In the genomic region with DNA sequence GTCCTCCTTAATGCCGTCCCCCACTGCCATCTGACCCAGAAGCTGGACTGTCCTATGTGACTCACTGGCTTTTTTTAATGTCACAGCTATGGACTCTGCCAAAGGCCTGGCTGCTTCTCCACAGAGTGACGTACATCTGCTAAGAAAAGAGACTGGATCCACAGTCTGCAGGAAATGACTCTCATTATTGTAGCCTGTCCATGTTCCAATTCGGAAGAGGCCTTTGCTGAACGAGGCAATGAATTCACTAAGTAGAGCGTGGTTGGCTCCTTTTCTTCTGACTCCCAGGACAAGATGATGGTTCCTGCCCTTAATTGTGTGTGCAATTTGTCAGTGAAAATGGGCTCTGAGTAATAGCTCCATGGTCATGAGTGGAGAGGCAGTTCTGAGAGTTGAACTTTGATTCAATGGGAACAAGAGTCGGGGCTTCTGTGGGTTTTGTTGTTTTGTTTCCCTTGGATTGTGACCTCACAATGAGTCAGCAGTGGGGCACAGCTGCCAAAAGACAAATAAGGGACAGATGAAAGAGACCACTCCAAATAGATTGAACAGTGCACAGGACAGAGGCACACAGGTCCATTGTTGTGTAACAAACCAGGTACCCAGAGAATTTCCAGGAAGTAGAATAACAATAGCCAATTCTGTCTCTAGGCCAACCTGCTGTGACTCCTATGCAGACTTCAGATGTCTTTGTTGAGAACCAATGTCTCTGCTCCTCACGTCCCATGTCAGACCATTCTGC, we compare ENCODE assay signal across 9 mouse cellular contexts.
DNase-seq lines count a peak whose midpoint lies in the region; ATAC-seq lines count a peak whose summit lies in the region.
"Had no signal": no experiment of that assay in that cellular context is flagged by ENCODE, and none has a peak within 500 bp of the region (broad histone marks: within the 10 kb centered on the region; RNA-seq: fewer than 3 reads in every experiment).

No protein-coding gene starts in this region.

- peak; percentile 80; the same call in 1 of the 2 replicates for ATAC-seq in frontal cortex, adult (ENCODE audit: low TSS enrichment)
- ATAC-seq in lung, embryonic 15.5 days (ENCODE audit: borderline replicate concordance, extremely low read depth, low FRiP score, low TSS enrichment) = peak; percentile 67; the same call in 1 of the 2 replicates

- no peaks in the 10 kb centered on the region for H3K9me3 ChIP-seq in lung, embryonic 15.5 days
- H3K9me3 ChIP-seq: midbrain, embryonic 12.5 days had no signal

- no peak for DNase-seq in frontal cortex, postnatal 10 days (ENCODE audit: low spot score in 2 of 2)
- peak; percentile 47 for DNase-seq in adrenal gland, postnatal 14 days
- DNase-seq in heart, adult 18-20 months = peak; percentile 79 to 91
- no peak for DNase-seq in urinary bladder, postnatal 10 days (ENCODE audit: low spot score)
- no peak for DNase-seq in layer of hippocampus, postnatal 10 days (ENCODE audit: low spot score in 2 of 2)
- DNase-seq in left cerebral cortex, adult 11 months (ENCODE audit: low spot score) = no peak

- no peak overlapping the region for H3K9ac ChIP-seq in lung, embryonic 15.5 days
- H3K9ac ChIP-seq: midbrain, embryonic 12.5 days had no signal

- WGBS in lung, embryonic 15.5 days = 64% methylated on average over 7 of the region's 7 CpGs

- no peak overlapping the region for H3K4me2 ChIP-seq in lung, embryonic 15.5 days
- H3K4me2 ChIP-seq: midbrain, embryonic 12.5 days had no signal

- H3K27ac ChIP-seq in lung, embryonic 15.5 days = peak overlapping the region; percentile 7; the same call in 1 of the 2 replicates
- H3K27ac ChIP-seq: midbrain, embryonic 12.5 days had no signal

- H3K36me3 ChIP-seq in lung, embryonic 15.5 days = no peaks in the 10 kb centered on the region
- H3K36me3 ChIP-seq: midbrain, embryonic 12.5 days had no signal

- no peak overlapping the region for H3K4me3 ChIP-seq in lung, embryonic 15.5 days
- H3K4me3 ChIP-seq: midbrain, embryonic 12.5 days had no signal

- no peaks in the 10 kb centered on the region for H3K27me3 ChIP-seq in lung, embryonic 15.5 days
- H3K27me3 ChIP-seq: midbrain, embryonic 12.5 days had no signal

- no peaks in the 10 kb centered on the region for H3K4me1 ChIP-seq in lung, embryonic 15.5 days
- H3K4me1 ChIP-seq: midbrain, embryonic 12.5 days had no signal

Comparison
In these comparisons a context has a peak if more than half of its experiments do, and no peak if none do; other contexts are left out.
1. DNase-seq: peak in adrenal gland, postnatal 14 days (single experiment) and heart, adult 18-20 months (2 of 2); none in frontal cortex, postnatal 10 days (0 of 2), urinary bladder, postnatal 10 days (single experiment), layer of hippocampus, postnatal 10 days (0 of 2) and left cerebral cortex, adult 11 months (single experiment).